Mouse (Mus musculus) limb, embryonic 15.5 days (tissue): ENCODE measurements at regions not wholly inside any gene's neighbourhood (a gene's known extent, or its start where the extent isn't known, plus 50 kb on each side); places are given as distances from the start of the nearest gene placed in this dataset.
A peak's percentile ranks its signal among the peaks of the same experiment; 100 is the strongest.
"Not testable (repeated sequence)": the region's sequence is repeated elsewhere in the genome, so short reads cannot be mapped to it uniquely, and the experiment has no call there.

Experiments
- ATAC-seq: fragments of 200-750 bp; cut with Nextera tagmentation; 2 replicates; pipeline ENCODE4 v1.8.0; 2017; ENCODE audit warnings: low read depth, moderate TSS enrichment; ENCODE audit not compliant: insufficient number of reproducible peaks, low FRiP score, low TSS enrichment
- H3K27ac ChIP-seq: fragments of 300-500 bp; sonication (generic); 2 replicates; pipeline ENCODE4 v1.5.1; 2015; ENCODE audit warnings: moderate library complexity, mild to moderate bottlenecking, inconsistent platforms
- H3K27me3 ChIP-seq: fragments of 300-500 bp; sonication (generic); 2 replicates; pipeline ENCODE4 v1.6.1; 2015; ENCODE audit warnings: inconsistent platforms
- H3K36me3 ChIP-seq: fragments of 300-500 bp; sonication (generic); 2 replicates; pipeline ENCODE4 v1.6.1; 2015; ENCODE audit warnings: inconsistent platforms
- H3K4me1 ChIP-seq: fragments of 300-500 bp; sonication (generic); 2 replicates; pipeline ENCODE4 v1.6.1; 2015; ENCODE audit warnings: inconsistent platforms
- H3K4me2 ChIP-seq: fragments of 300-500 bp; sonication (generic); 2 replicates; pipeline ENCODE4 v1.6.1; 2015; ENCODE audit warnings: mild to moderate bottlenecking, inconsistent platforms
- H3K4me3 ChIP-seq: fragments of 300-500 bp; sonication (generic); 2 replicates; pipeline ENCODE4 v1.5.1; 2015; ENCODE audit warnings: mild to moderate bottlenecking, inconsistent platforms
- H3K9ac ChIP-seq: fragments of 300-500 bp; sonication (generic); 2 replicates; pipeline ENCODE4 v1.6.1; 2015; ENCODE audit warnings: inconsistent platforms
- H3K9me3 ChIP-seq: fragments of 300-500 bp; sonication (generic); 2 replicates; pipeline ENCODE4 v1.6.1; 2016; ENCODE audit warnings: inconsistent platforms
- WGBS: fragments of 180-500 bp; shearing (Covaris S2); methylation state at CpG from one replicate; pipeline ENCODE4 v1.1.7; 2015; 5-methylcytosine and 5-hydroxymethylcytosine counted together

DNA sequence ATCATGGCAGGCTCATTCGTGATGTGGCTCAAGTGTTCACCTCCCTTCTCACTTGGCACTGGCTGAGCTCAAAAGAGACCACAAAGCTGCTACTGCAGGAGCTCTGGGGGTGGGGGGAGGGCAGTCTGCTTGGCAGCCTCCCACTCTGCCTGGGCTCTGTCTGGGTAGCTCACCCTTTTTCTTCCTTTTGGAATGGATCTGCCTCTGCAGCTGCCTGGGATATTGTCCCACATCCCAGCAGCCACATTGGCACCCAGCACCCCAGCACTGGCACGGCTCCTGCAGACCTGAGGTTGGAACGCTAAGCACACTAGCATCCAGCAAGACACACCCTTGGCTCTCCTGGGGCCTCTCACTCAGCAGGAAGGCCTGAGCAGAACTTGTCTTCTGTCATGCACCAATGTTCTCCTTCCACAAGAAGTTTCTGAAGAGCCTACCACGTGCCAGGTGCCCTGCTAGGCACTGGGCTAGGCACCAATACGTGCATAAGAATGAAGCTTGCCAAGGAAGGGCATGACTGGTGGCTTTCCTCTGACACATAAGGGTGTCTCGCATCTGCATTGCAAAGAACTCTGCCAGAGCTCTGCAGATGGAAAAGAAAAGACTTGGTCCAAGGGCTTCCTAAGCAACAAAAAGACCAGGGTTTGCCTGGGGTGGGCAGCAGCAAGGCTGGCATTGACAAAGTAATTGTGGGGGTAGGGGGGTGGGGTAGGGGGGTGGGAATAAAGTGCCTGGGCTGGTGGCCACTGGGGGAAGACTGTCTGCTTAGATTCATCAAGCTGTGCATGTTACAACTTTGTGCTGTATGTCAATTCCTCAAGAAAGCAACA, 112.1 kb upstream of the Sipa1l1 start:
- not testable (repeated sequence) for H3K27me3 ChIP-seq, H3K36me3 ChIP-seq, H3K4me1 ChIP-seq, H3K9ac ChIP-seq, H3K4me2 ChIP-seq, H3K27ac ChIP-seq, H3K4me3 ChIP-seq, H3K9me3 ChIP-seq
- ATAC-seq, result peak; percentile 70
- no CpG with 5 or more reads among the region's 6 CpGs for WGBS

DNA sequence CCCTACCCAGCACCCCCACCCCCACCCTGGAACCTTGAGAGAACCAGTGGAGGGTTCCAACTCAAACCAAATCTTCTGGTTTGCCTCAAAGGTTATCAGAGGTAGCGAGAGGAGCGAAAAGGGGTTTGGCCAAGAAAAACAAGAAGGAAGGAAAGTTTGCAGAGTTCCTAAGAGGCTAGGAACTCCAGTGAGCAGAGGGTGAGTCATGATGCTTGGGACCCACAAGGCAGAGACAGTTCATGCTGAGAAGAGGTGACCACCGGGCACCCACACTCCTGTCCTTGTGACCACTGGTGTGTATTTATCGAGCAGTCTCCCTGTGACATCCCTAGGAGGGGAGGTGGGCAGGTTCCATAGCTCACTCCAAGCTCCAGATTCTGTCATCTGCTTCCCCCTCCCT, 104.1 kb upstream of the Sipa1l1 start:
- H3K4me1 ChIP-seq, result peaks cover 6% of the 10 kb centered on the region; the same call in 1 of the 2 replicates
- no peak overlapping the region for H3K27ac ChIP-seq
- WGBS, result 88% methylated on average over 4 of the region's 4 CpGs
- no peak for ATAC-seq
- H3K4me2 ChIP-seq, result no peak overlapping the region
- H3K9ac ChIP-seq, result no peak overlapping the region
- H3K36me3 ChIP-seq, result no peaks in the 10 kb centered on the region
- H3K4me3 ChIP-seq, result no peak overlapping the region
- H3K9me3 ChIP-seq, result no peaks in the 10 kb centered on the region
- no peaks in the 10 kb centered on the region for H3K27me3 ChIP-seq

DNA sequence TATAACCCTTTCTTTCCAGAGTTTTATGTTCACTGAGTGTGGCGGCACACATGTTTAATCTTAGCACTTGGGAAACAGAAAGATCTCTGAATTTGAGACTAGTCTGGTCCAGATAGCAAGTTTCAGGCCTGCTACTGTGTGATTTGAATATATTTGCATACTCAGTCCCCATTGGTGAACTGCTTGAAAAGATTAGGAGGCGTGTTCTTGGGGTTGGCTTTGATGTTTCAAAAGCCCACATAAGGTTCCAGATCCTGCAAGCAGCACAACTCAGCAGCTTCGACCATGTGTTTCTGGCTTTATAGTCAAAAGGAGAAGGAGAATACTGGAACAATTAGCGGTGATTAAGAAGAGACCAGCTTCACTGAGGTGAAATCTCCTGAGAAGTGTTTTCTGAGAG, 102.3 kb upstream of the Sipa1l1 start:
- Histone ChIP-seq H3K27me3 (no peaks in the 10 kb centered on the region), H3K4me2 (no peak overlapping the region), H3K36me3 (no peaks in the 10 kb centered on the region), H3K27ac (no peak overlapping the region), H3K4me3 (no peak overlapping the region), H3K9me3 (no peaks in the 10 kb centered on the region), H3K9ac (no peak overlapping the region), H3K4me1 (peaks cover 6% of the 10 kb centered on the region; the same call in 1 of the 2 replicates)
- no peak for ATAC-seq
- WGBS, result 25% methylated on average over 4 of the region's 4 CpGs

DNA sequence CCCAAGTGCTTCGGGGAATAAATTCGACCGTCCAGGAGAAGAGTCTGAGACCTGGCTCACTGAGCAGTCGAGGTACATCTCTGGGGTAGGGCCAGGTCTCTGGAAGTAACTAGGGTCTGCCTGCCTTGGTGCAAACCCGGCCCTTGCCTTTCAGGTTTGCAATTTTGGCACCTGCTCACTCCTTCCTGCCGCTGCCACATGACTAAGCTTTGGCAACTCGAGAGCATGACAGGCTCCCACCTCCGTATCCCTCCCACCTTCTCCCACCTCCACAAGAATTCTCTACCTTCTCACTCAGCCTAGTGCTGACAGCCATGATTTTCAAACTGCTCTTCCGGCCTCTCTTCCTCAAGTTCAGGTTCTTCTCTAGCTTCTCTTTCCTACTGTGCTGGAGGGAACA, 99.5 kb upstream of the Sipa1l1 start:
- no peak for ATAC-seq
- WGBS, result 84% methylated on average over 9 of the region's 9 CpGs
- H3K27ac ChIP-seq, result no peak overlapping the region

DNA sequence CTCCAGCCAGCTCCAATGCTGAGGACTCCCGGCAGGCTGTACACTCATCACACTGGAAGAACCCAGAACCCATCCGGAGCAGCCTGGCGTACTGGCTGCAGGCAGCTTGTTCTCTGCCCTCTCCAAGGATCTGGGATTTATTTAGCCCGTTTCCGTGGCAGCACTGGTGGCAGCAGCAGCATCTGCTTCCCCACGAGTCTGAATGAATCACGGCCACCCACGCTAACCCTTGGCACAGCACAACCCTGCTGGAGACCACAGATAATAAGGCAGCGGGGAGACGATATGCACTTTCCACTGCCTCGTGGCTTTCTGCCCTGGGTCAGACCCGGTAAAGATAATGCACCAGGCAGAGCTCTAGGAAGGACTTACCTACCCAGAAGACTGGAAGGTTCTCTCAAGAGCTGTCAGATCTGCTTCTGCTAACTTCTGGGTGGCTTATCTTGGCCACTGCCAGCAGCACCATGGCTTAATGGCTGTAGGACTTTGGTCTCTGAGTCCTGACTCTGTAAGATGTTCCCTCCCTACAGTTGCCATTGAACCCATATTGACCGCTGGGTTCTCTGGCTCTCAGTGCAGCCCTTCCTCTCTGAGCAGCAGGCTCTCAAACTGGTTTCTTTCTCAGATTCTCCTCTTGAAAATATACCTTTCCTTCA, 96.2 kb upstream of the Sipa1l1 start:
- no peak for ATAC-seq
- no peak overlapping the region for H3K4me3 ChIP-seq
- H3K27ac ChIP-seq, result no peak overlapping the region
- H3K9ac ChIP-seq, result no peak overlapping the region
- 48% methylated on average over 13 of the region's 13 CpGs for WGBS
- no peaks in the 10 kb centered on the region for H3K27me3 ChIP-seq
- H3K36me3 ChIP-seq, result no peaks in the 10 kb centered on the region
- no peak overlapping the region for H3K4me2 ChIP-seq
- no peaks in the 10 kb centered on the region for H3K9me3 ChIP-seq
- peaks cover 15% of the 10 kb centered on the region; the same call in 1 of the 2 replicates for H3K4me1 ChIP-seq

More for the DNA sequence above, 99.5 kb upstream of the Sipa1l1 start:
- Histone ChIP-seq H3K4me2 (no peak overlapping the region), H3K9ac (no peak overlapping the region), H3K9me3 (no peaks in the 10 kb centered on the region), H3K4me3 (no peak overlapping the region), H3K4me1 (peaks cover 13% of the 10 kb centered on the region; the same call in 1 of the 2 replicates), H3K36me3 (no peaks in the 10 kb centered on the region), H3K27me3 (no peaks in the 10 kb centered on the region)

DNA sequence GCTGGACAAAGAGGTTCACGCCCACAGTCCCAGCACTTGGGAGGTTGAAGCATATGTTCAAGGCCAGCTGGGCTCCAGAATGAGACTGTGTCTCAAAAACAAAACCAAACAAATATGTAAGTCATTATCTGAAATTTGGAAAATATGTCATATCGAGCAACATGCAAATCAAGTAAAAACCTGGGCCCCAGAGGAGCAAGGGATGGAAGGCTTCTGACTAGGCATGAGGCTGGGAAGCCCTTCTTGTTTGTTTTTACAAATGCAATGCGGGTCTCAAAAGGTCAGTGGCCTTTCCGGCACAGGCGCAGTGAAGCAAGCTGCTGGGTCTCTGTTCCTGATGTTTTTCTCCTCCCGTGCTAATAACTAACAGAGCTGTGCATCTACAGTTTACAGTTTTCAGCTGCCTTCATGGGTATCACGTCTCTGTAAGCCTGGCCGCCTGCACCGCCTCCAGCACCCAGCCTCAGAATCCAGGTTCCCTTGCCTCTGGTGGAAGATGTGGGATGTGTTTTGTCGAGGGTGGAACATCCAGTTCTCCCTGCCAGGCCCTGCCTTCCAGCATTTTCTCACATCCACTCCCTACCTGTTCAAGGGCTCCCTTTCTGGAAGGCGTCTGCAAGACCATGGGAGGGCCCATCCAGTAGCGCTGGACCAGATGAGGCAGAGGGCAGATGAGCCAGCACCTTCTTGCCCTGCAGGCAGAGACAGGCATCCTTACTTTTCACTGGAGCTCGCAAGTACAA, 93.5 kb upstream of the Sipa1l1 start:
- Histone ChIP-seq H3K27ac (peak overlapping the region; percentile 57; the same call in 1 of the 2 replicates), H3K9me3 (no peaks in the 10 kb centered on the region), H3K27me3 (no peaks in the 10 kb centered on the region), H3K4me1 (peaks cover 15% of the 10 kb centered on the region; the same call in 1 of the 2 replicates), H3K4me3 (no peak overlapping the region), H3K9ac (no peak overlapping the region), H3K36me3 (no peaks in the 10 kb centered on the region), H3K4me2 (no peak overlapping the region)
- ATAC-seq, result no peak
- 39% methylated on average over 13 of the region's 13 CpGs for WGBS

DNA sequence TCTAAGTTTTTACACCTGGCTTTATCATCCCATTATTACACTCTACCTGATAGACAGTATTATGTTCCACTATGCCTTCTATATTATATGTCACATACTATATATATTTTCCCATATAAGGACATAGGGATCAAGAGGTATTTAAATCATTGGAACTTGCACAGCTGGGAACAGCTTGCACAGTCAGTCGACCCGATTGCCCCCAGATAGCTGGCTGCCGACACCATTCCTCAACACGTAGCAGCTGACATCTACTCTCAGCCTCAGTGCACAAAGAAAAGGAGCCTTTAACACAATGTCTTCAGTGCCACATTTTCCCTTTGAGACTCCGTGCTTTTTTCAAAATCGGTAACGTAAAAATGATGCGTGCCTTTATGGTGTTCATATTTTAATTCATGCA, 92.4 kb upstream of the Sipa1l1 start:
- H3K27ac ChIP-seq, result no peak overlapping the region
- H3K36me3 ChIP-seq, result no peaks in the 10 kb centered on the region
- H3K9me3 ChIP-seq, result no peaks in the 10 kb centered on the region
- H3K4me2 ChIP-seq, result no peak overlapping the region
- 71% methylated on average over 8 of the region's 8 CpGs for WGBS
- ATAC-seq, result no peak
- peaks cover 15% of the 10 kb centered on the region; the same call in 1 of the 2 replicates for H3K4me1 ChIP-seq
- no peaks in the 10 kb centered on the region for H3K27me3 ChIP-seq
- no peak overlapping the region for H3K4me3 ChIP-seq
- H3K9ac ChIP-seq, result no peak overlapping the region

DNA sequence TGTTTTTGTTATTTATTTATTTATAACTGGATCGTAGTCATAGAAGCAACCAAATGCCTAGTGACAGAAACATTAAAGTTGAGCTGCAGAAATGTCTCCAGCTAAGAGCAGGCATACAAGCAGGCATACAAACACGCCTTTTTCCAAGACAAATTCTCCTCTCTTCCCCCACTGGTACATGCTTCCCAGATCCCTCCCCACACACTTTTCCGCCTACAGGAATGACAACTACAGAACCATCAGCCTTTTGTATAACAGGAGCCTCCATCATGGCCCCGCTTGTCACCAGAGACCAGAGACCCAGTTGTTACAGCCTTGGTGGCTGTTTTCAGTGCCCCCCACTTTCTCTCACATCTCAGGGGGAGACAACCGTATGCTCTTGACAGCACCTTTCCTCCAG, 91.2 kb upstream of the Sipa1l1 start:
- H3K27ac ChIP-seq, result no peak overlapping the region
- H3K9me3 ChIP-seq, result no peaks in the 10 kb centered on the region
- H3K4me3 ChIP-seq, result no peak overlapping the region
- H3K9ac ChIP-seq, result no peak overlapping the region
- H3K4me2 ChIP-seq, result no peak overlapping the region
- no peaks in the 10 kb centered on the region for H3K36me3 ChIP-seq
- ATAC-seq, result no peak
- 88% methylated on average over 5 of the region's 5 CpGs for WGBS
- H3K27me3 ChIP-seq, result no peaks in the 10 kb centered on the region
- H3K4me1 ChIP-seq, result peaks cover 11% of the 10 kb centered on the region; the same call in 1 of the 2 replicates

DNA sequence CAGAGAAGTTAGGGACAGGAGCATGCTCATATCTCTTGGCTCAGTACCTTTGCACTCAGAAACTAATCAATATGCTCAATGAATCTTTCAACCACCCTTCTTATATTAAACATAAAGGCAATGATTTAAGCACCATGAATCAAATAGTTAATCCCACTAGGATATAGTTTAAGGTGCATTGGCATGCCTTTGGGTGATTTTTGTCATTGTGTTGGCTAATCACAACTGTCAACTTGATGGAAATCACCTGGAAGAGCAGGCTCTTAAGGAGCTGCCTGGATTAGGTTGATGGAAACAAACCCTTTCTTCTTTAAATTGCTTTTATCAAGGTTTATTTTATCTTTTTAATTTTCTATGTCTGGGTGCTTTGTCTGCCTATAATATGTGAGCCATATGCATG, 90.4 kb upstream of the Sipa1l1 start:
- Histone ChIP-seq H3K4me2 (no peak overlapping the region), H3K4me3 (no peak overlapping the region), H3K9ac (no peak overlapping the region), H3K27me3 (no peaks in the 10 kb centered on the region), H3K27ac (no peak overlapping the region), H3K36me3 (no peaks in the 10 kb centered on the region), H3K4me1 (peaks cover 8% of the 10 kb centered on the region; the same call in 1 of the 2 replicates), H3K9me3 (no peaks in the 10 kb centered on the region)
- ATAC-seq, result no peak

DNA sequence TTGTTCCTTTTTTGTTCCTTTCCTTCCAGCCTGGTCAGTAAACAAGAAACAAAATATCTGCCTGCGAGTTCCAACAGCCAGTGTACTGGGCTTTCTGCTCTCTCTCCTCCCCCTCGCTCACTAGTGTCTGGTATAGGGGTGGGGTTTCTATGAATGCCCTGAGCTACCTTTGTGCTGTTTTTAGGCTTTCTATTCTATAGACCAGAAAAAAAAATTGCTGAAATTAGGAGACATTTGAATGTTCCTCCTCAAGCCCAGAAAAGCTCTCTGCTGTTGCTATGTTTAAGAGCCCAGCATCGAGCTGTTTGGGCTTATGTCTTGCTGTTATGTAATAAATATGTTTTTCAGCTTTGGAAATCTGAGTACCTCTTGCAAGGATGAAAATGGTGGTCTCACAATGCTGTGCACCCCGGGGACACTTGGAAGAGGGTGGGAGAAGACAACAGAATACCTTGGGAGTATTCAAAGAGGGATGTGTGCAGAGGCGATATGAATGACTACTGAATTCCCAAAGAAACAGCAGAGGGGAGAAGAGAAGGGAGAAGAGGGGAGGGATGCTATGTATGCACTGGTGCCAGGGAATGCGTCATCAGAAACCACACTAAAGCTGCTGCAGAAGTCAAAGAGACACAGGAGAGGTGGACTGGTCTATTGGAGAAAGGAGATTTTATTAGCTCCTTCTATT, 88.8 kb upstream of the Sipa1l1 start:
- no peaks in the 10 kb centered on the region for H3K27me3 ChIP-seq
- H3K9me3 ChIP-seq, result no peaks in the 10 kb centered on the region
- no peak overlapping the region for H3K27ac ChIP-seq
- no peak overlapping the region for H3K9ac ChIP-seq
- 71% methylated on average over 6 of the region's 6 CpGs for WGBS
- no peaks in the 10 kb centered on the region for H3K36me3 ChIP-seq
- H3K4me1 ChIP-seq, result peaks cover 8% of the 10 kb centered on the region; the same call in 1 of the 2 replicates
- H3K4me2 ChIP-seq, result no peak overlapping the region
- no peak overlapping the region for H3K4me3 ChIP-seq
- ATAC-seq, result no peak

DNA sequence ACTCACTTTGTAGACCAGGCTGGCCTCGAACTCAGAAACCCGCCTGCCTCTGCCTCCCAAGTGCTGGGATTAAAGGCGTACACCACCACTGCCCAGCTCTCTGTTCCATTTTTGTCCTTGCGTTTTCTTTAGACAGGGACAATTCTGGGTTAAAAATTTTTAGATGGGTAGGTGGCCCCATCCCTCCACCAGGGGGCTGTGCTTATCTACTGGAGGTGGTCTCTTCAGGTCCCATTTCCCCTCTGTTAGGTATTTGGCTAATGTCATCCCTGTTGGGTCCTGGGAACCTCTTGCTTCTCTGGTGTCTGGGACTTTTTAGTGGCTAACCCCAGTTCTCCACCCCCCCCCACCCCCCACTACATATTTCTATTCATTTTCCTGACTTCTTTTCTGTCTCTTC, 86.5 kb upstream of the Sipa1l1 start:
- H3K4me3 ChIP-seq, H3K4me2 ChIP-seq, H3K27me3 ChIP-seq, ATAC-seq, H3K36me3 ChIP-seq, H3K9ac ChIP-seq, H3K9me3 ChIP-seq, H3K4me1 ChIP-seq, H3K27ac ChIP-seq: not testable (repeated sequence)
- 96% methylated on average over 4 of the region's 4 CpGs for WGBS
